ENCODE assay signal across 27 mouse cellular contexts in genomic region chr2:169116841-169117240, GRCm38 (mm10).
A peak's percentile ranks its signal among the peaks of the same experiment; 100 is the strongest.
DNase-seq lines count a peak whose midpoint lies in the region; ATAC-seq and TF ChIP-seq lines count a peak whose summit lies in the region.
"Had no signal": no experiment of that assay in that cellular context is flagged by ENCODE, and none has a peak within 500 bp of the region (broad histone marks: within the 10 kb centered on the region; RNA-seq: fewer than 3 reads in every experiment).

No protein-coding gene starts in this region.

- no peak overlapping the region for H3K4me3 ChIP-seq in midbrain, embryonic 14.5 days (replicated peaks; ENCODE audit: low read depth, low read length)
- no peak overlapping the region for H3K4me3 ChIP-seq in midbrain, embryonic 10.5 days
- H3K4me3 ChIP-seq: embryonic facial prominence, embryonic 15.5 days; gastrocnemius, adult 2 months; hindbrain, embryonic 13.5 days had no signal

- 44% methylated on average over 10 of the region's 10 CpGs for WGBS in midbrain, embryonic 14.5 days
- 76% methylated on average over 10 of the region's 10 CpGs for WGBS in midbrain, embryonic 10.5 days

- peak; percentile 8 to 11 for DNase-seq in cerebellum, postnatal 14 days
- DNase-seq in cerebellum, adult 18-20 months = no peak
- peak; percentile 36 for DNase-seq in left cerebral cortex, postnatal 4 days
- no peak for DNase-seq in left cerebral cortex, adult 8-10 months (ENCODE audit: low spot score in 2 of 2)
- DNase-seq in midbrain, embryonic 14.5 days = peak; percentile 51
- DNase-seq in midbrain, embryonic 10.5 days (ENCODE audit: low spot score) = no peak
- DNase-seq in brain, embryonic 14.5 days (ENCODE audit: low read depth) = peak; percentile 49
- DNase-seq: adrenal gland, postnatal 10 days; adrenal gland, postnatal 36 days; B cell, adult 2 months; cerebellum, adult 11 months; cerebellum, adult 8-10 months; cerebellum, postnatal 25 days; embryo, embryonic 11 days; forebrain, postnatal 0 days; gastrocnemius, adult 2 months; gastrocnemius, postnatal 14 days; heart, adult 11 months had no signal

- no peak for ATAC-seq in midbrain, embryonic 14.5 days (ENCODE audit: low FRiP score, low TSS enrichment)
- ATAC-seq: forebrain, embryonic 14.5 days; forebrain, postnatal 0 days; hindbrain, embryonic 16.5 days; inflammation-experienced regulatory T-cells, adult 6 months; Patski had no signal

- no peak overlapping the region for H3K27ac ChIP-seq in midbrain, embryonic 14.5 days (replicated peaks; ENCODE audit: low read depth, low read length)
- no peak overlapping the region for H3K27ac ChIP-seq in midbrain, embryonic 10.5 days (replicated peaks)
- H3K27ac ChIP-seq: embryonic facial prominence, embryonic 15.5 days; gastrocnemius, adult 2 months; hindbrain, embryonic 13.5 days had no signal

- intact Hi-C loops in left cerebral cortex, postnatal 4 days (cut with DNase I) = no loop called here

- H3K36me3 ChIP-seq in midbrain, embryonic 14.5 days (ENCODE audit: control insufficient read depth, insufficient read depth, low read length) = no peaks in the 10 kb centered on the region
- H3K36me3 ChIP-seq in midbrain, embryonic 10.5 days = no peaks in the 10 kb centered on the region
- H3K36me3 ChIP-seq: embryonic facial prominence, embryonic 15.5 days; G1E; hindbrain, embryonic 13.5 days had no signal

- no peak for TF ChIP-seq POLR2A in brain, embryonic 14.5 days (IDR thresholded peaks at IDR 0.05; ENCODE audit: borderline replicate concordance, extremely low read depth, insufficient read depth, insufficient read length, poor library complexity, severe bottlenecking)

- H3K9ac ChIP-seq in midbrain, embryonic 14.5 days (replicated peaks; ENCODE audit: low read length) = no peak overlapping the region
- H3K9ac ChIP-seq: embryonic facial prominence, embryonic 15.5 days; forebrain, postnatal 0 days; hindbrain, embryonic 13.5 days had no signal

- no peaks in the 10 kb centered on the region for H3K9me3 ChIP-seq in midbrain, embryonic 14.5 days (ENCODE audit: control insufficient read depth, low read length)
- H3K9me3 ChIP-seq in midbrain, embryonic 10.5 days (replicated peaks) = no peaks in the 10 kb centered on the region
- H3K9me3 ChIP-seq: embryonic facial prominence, embryonic 15.5 days; hindbrain, embryonic 13.5 days had no signal

- no peak for TF ChIP-seq CTCF in brain, embryonic 14.5 days (IDR thresholded peaks at IDR 0.05; ENCODE audit: borderline replicate concordance, extremely low read depth, insufficient read depth, insufficient read length)

- H3K27me3 ChIP-seq in midbrain, embryonic 14.5 days (ENCODE audit: control insufficient read depth, insufficient read depth, low read length) = no peaks in the 10 kb centered on the region
- H3K27me3 ChIP-seq in midbrain, embryonic 10.5 days (ENCODE audit: low read depth, poor library complexity, severe bottlenecking) = no peaks in the 10 kb centered on the region
- H3K27me3 ChIP-seq: CH12.LX; embryonic facial prominence, embryonic 15.5 days; hindbrain, embryonic 13.5 days had no signal

- H3K4me1 ChIP-seq in midbrain, embryonic 14.5 days (ENCODE audit: control insufficient read depth, insufficient read depth, low read length) = 0 out of 2 replicates have a peak, but pooled peaks cover 6% of the 10 kb centered on the region
- H3K4me1 ChIP-seq in midbrain, embryonic 10.5 days = no peaks in the 10 kb centered on the region
- H3K4me1 ChIP-seq: embryonic facial prominence, embryonic 15.5 days had no signal

- no peak overlapping the region for H3K4me2 ChIP-seq in midbrain, embryonic 14.5 days (ENCODE audit: low read length)
- H3K4me2 ChIP-seq: embryonic facial prominence, embryonic 15.5 days; heart, embryonic 11.5 days; hindbrain, embryonic 13.5 days had no signal

Comparison
In these comparisons a context has a peak if more than half of its experiments do, and no peak if none do; other contexts are left out.
1. DNase-seq: peak in cerebellum, postnatal 14 days (2 of 2), left cerebral cortex, postnatal 4 days (single experiment), midbrain, embryonic 14.5 days (single experiment) and brain, embryonic 14.5 days (single experiment); none in cerebellum, adult 18-20 months (0 of 2), left cerebral cortex, adult 8-10 months (0 of 2) and midbrain, embryonic 10.5 days (single experiment).